Mouse (Mus musculus) embryo, embryonic 9.5 days (tissue): ENCODE data around the gene Foxd2.

Source experiments
- DNase-seq: peaks from one replicate; pipeline ENCODE4 v3.0.0-alpha.2; 2017; ENCODE audit errors: extremely low spot score

Gene Foxd2

DNA sequence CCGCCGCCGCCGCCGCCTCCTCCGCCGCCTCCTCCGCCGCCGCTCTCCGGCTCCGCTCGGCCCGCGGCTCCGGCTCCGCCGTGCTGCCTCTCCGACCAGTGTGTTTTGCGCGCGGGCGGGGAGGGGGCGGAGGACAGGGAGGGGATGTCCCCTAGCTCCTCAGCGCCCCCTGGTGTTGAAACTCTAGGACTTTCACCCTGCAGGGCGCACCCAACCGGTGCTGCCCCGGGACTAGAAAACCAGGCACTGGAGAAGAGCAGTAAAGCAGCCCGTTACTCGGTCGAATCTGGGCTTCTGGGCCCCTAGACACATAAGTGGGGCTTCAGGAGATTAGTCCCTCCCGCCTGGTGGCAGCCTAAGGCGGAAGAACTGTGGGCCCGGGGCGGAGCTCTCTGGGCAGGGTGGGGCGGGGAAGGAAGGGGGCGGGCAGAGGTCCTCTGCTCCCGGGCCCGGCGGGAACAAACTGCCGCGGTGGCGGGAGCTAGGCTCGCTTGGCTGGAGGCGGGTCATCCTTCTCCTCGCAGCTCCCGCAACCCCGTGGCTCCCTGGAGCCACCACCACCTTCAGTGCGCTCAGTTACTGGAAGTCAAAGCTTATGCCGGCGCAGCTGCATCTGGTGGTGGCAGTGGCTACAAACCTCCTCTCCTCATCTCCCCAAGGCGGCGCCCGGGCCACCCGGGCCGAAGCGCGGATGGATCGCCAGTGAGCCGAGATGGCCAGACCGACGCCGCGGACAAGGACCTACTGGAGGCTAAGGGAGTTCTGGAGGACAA is at the start of gene Foxd2:
Gene Foxd2, minus strand, starts transcription at position 45 of the 773 bp plus-strand sequence.
- DNase-seq = peak; percentile 97

DNA sequence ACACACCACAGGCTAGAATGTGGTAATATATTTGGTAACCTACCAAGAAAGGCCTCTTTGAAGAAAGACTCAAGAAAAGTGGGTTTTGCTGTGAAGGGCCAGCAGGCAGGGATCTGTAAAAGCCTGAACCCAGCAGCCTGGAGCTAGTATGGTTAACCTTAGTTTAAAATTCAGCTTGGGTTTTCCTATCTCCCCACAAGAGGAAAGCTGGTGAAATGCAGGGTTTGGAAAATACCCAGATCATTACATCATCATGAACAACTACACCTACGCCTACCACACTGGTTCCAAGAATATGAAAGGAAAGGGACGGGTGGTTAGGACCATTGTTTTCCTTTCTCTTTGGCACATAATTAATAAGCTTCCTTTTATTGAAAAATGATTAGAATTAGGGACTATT is 49.6 kb upstream of the Foxd2 start:
- no peak for DNase-seq

GRCm38 (mm10) chr4:114957403-114957802 is 48.7 kb upstream of the Foxd2 start:
- no peak for DNase-seq

DNA sequence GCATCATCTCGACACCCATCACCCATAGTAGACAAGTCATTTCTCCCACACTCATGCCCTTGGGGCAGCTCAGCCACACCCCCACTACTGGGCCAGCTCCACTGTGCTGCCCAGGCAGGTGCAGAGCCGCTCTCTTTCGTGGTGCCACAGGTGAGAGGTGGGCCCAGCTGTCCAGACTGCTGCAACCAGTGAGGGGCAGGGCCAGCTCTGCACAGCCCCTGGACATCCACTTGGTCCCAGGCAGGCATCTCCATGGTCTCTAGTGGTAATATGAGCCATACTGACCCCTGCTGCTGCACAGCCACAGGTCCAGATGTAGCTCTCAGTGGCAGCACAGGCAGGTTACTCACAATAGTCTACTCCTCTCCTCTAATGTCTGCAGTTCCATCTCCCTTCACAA is 44.5 kb upstream of the Foxd2 start:
- DNase-seq = no peak

GRCm38 (mm10) chr4:114947852-114948481 is 39.3 kb upstream of the Foxd2 start:
- DNase-seq = no peak

- DNase-seq = peak; percentile 75
Measured at GRCm38 (mm10) chr4:114947395-114947794, 38.7 kb upstream of the Foxd2 start.

GRCm38 (mm10) chr4:114946416-114946815 is 37.7 kb upstream of the Foxd2 start:
- no peak for DNase-seq

DNA sequence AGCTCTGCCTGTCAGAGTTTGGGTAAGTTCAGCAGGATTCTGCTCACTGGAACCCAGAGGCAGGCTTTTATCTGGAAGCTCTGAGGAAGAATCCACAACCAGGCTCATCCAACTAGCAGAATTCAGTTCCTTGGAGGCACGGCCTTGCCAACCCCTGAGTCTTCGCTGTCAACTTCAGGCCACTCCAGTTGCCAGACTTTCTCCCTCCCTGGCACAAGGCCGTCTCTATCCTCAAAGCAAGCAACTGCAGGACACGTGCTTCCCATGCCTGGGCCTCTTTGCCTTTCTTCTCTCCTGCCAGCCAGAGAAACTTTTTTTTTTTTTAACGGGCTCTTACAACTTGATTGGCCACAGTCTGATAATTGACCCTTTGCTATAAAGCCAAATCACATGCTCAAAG is 36.3 kb upstream of the Foxd2 start:
- DNase-seq = peak; percentile 24

GRCm38 (mm10) chr4:114942583-114942982 is 33.9 kb upstream of the Foxd2 start:
- DNase-seq = no peak

DNA sequence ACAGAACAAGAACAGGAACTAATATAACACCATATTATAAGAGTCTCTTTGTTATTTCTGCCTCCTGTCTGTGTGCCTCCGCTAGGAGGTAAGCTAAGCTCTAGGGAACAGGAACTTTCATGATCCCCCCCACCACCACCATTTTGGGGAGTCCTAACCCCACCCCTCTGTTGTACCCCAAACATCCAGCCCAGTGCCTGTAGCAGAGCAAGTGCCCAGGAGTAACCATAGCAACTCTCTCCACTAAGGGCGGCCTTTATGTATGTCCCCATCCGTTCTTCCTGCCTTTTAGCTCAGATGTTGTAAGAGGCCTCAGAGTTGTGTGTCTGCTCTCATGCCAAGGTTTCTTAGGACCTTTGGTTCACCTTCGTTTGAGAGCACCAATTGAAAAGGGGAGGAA is 33.4 kb upstream of the Foxd2 start:
- DNase-seq = no peak

- no peak for DNase-seq
Measured at GRCm38 (mm10) chr4:114941311-114941710, 32.6 kb upstream of the Foxd2 start.

DNA sequence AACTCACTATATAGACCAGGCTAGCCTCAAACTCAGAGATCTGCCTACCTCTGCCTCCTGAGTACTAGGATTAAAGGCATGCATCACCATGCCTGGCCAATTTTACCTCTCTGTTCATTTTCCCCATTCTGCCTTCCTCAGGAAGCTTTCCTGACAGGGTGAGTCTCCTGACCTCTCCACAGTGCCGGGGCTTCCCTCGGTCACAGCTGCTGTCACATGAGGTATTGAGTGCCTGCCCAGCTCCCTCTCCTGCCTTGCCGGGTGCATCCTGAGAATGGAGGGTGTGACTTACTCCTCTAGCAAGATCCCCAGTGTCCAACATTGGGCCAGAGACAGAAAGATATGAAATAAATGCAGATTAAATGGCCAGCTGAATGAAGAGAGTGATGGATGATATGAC is 29.6 kb upstream of the Foxd2 start:
- no peak for DNase-seq

DNA sequence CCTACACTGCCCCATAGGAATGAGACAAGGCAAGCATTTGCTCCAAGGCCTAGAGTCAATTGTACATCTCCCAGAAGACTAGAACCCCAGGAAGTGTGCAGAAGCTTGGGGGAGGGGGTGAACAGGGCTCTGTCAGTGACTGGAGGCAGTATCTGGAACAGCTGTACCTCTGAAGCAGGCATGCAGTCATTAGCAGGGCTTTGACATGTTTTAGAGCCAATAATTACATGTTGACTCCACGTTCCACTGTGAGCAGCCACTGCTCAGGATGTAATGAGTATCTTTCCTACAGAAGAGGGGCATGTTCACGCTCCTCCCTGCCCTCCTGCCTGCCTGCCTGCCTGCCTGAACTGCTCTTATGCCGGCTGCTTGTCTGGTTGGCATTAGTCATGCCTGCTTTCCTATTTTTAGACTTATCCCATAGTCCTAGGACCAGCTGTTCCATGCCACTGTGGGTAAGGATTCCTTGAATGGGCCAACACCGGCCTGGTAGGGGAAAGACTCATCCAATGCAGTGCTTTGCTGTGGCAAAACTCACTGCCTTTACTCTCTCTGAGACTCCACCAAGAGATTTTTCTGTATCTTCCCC is 28.9 kb upstream of the Foxd2 start:
- DNase-seq = no peak

DNA sequence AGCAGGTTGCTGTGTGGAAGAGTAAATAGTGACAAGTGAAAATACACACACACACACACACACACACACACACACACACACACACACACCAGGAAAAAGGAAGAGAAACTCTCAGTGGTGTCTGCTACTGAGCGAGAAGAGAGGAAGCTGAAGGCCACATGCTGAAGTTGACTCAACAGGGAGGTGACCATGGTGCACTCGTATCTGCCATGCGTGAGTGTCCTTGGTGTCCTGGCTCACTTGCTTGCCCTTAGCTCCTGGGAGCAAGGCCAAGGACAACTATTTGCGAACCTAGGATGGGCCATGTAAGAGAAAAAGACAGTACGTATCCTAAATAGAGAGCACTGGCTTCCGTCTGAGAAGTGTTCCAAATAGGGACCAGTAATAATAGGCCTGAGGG is 25.5 kb upstream of the Foxd2 start:
- no peak for DNase-seq

- DNase-seq = no peak
Measured at GRCm38 (mm10) chr4:114932747-114933146, 24.1 kb upstream of the Foxd2 start.

DNA sequence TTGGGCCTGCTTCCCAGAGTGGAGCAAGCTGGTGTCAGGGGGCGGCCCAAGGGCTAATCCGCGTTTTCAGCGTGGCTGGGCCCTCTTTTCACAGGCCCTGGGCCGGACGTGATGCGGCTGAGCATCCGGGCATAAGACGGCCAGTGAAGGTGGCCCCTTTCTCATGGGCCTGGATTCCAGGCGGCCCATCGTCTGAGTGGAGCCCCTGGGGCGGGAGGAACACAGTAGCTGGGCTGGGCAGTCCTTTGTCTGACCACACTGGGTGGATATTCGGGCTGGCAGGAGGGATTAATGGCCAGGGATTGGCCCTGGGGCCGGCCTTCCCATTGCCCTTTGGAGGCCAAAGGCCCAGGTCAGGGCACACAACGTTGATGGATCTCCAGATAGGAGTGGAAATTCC is 20.5 kb upstream of the Foxd2 start:
- peak; percentile 38 for DNase-seq

DNA sequence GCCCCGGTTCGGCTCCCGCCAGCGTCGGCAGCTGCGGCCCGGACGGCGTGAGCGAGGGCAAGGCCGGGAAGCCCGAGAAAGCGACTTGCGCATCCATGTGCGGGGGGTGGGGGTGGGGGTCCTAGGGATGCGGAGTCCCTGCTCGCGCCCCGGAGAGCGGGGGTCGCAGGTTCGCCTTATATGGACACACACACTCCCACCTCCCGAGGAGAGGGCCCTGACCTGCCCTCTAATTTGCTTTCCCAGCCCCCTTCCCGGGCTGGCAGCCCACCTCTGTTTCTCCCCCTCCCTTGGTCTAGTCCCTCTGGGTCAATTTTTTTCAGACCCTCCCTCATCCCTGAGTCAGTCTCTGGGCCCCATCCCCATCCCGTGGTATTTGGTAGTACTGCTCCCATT is 17.2 kb upstream of the Foxd2 start, which contains the start of gene Foxe3:
Gene Foxe3, minus strand, starts transcription at position 97 of the 396 bp plus-strand sequence.
- no peak for DNase-seq

DNA sequence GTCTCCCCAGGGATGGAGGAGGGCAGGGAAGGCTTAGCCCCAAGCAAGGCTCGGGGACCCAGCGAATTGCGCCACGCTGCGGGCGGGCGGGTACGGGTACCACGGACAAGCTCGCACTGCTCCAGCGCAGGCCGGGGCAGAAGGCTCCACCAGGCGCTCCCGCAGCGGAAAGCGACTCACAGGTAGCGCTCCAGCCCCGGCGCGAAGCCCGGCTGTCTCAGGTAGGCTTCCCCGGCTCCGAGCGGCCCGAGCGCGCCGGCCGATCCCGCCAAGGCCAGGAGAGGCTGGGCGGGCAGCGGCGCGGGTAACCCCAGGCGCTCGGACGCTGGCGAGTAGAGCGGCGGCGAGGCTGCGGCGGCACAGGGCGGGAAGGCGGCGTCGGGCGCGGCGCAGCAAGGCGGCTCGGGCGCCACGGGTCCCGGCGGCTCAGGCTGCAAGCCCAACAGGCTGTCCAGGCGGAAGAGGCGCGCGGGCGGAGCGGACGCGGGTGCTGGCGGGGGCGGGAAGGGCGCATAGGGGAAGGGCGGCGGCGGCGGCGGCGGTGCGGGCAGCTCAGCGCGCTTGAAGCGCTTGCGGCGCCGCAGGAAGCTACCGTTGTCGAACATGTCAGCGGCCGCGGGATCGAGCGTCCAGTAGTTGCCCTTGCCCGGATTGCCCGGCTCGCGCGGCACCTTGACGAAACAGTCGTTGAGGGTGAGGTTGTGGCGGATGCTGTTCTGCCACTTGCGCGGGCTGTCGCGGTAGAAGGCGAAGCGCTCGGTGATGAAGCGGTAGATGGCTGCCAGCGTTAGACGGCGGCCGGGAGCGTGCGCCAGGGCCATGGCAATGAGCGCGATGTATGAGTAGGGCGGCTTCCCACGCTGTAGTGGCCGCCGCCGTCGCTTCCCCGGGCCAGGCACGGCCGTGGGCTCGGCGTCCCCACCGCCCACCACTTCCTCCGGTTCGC is 16.6 kb upstream of the Foxd2 start:
- peak; percentile 64 for DNase-seq

DNA sequence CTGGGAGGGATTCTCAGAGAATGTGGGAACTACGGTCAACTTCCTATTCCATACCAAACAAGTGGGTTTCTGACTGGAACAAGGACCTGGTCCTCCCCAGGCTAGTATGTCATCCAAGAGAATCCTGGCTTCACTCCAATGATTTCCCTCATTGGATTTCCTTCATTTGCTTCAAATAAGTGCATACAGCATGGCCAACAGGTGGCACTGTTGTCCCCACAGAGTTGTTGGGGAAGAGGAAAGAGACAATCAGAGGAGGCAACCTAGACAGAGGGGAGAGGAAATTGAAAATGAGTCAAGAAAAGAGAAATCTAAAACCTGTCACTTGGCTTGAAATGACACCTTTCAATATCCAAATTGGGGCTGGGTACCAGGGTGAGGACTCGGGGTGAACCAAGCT is 8.4 kb upstream of the Foxd2 start:
- no peak for DNase-seq

DNA sequence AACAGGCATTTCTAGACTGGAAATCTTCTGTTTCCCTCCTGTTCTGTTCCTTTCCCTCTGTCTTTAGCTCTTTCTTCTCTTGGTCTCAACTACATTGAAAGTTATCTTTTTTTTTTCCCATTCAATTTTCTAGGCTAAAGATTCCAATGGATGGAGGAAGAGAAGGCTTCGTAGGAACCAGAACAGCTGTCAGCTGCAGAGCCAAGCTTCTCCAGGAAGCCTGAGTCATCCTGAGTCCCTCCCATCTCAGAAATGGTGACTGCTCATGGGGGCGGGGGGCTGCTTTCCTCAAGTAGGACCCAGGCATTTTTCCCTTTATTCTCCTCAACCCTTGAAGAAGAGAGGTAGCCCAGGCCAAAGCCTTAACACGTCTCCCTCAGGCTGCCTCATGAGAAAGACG is 7.4 kb upstream of the Foxd2 start:
- DNase-seq = no peak

DNA sequence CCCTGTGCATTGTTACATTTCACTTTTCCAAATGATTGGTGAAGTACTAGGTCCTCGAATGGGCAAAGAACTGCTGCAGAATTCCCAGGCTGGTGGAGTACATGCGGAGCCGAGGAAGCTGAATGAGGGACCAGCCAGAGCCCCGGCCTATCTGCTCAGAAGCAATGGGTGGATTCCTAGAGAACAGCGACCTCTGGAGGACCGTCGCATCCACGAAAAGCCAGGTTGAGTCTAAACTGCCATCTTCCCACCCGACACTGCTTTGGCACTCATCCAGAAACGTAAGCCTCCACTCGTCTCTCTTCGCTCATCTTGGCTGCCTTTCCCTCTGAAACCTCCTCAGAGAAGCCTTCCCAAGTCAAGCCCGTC is 4.9 kb upstream of the Foxd2 start:
- DNase-seq = peak; percentile 81
